Mouse (Mus musculus): Measurements from ENCODE around the gene Aff4.

- TF ChIP-seq ZC3H11A (IDR thresholded peaks at IDR 0.05; ENCODE audit: borderline replicate concordance, low read depth, low read length): no peak
- TF ChIP-seq CHD2 (IDR thresholded peaks at IDR 0.05; ENCODE audit: low read depth, low read length): no peak
- TF ChIP-seq MAFK (IDR thresholded peaks at IDR 0.05; ENCODE audit: insufficient read depth, low read depth, low read length): no peak
- no peak for TF ChIP-seq HCFC1 (IDR thresholded peaks at IDR 0.05; ENCODE audit: borderline replicate concordance, insufficient read depth, low read length)
These were observed 97.4 kb downstream of the Aff4 start for GRCm38 (mm10) chr11:53447996-53448395.
